Mouse (Mus musculus) layer of hippocampus, adult 9-11 months (tissue): Measurements from ENCODE around the gene Rab39.
A peak's percentile ranks its signal among the peaks of the same experiment; 100 is the strongest.

Experiments used
- DNase-seq: peaks from one replicate; pipeline ENCODE4 v3.0.0; 2022

The Rab39 gene

DNA sequence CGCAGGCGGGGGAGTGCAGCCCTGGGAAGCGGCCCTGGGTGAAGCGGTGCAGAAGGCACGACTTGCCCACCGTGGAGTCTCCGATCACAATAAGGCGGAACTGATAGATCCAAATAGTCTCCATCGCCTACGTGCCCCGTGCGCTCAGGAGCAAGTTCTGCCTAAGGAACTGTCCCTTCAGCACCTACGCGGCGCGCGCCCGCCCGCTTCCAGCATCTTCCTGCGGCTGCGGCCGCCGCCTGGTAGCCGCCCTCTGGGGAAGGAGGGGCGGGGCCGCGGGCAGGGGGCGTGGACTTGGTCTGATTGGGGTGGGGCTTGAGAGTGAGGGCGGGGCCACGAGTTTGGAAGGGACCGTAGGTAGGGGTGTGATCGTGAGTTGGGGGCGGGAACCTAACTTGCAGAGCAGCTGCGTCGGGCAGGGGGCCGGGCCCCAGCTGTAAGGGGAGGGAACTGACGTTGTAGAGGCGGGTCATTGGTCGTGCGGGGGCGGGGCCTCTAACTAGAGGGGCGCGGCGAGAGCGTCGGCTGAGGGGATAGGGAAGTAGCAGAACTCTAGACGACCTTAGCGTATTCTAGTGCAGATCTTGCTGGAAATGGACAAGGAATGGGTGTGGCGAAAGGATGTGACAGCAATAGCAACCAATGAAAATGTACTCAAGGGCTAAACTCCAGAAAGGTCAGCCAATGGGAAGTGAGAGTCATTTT, at the start of gene Rab39:
Rab39 (minus strand) TSS at position 241 of the 705 bp plus-strand sequence.
- peak; percentile 92 for DNase-seq

DNA sequence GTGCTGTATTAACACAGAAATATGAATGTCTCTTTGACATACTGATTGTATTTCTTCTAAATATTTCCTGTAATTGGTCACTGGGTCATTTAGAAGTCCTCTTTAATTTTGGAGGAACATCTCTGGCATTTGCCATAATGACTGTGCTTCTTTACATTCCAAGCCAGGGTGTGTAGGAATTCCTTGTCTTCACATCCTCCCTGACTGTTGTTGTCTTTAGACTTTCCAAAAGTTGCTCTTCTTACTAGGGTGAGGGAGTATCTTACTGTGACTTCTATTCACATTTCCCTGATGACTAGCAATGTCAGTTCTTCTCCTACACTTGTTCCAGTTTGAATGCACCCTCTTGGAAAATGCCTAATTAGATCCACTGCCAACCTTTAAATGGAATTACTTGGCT, 48.8 kb upstream of the Rab39 start:
- DNase-seq, result no peak

DNA sequence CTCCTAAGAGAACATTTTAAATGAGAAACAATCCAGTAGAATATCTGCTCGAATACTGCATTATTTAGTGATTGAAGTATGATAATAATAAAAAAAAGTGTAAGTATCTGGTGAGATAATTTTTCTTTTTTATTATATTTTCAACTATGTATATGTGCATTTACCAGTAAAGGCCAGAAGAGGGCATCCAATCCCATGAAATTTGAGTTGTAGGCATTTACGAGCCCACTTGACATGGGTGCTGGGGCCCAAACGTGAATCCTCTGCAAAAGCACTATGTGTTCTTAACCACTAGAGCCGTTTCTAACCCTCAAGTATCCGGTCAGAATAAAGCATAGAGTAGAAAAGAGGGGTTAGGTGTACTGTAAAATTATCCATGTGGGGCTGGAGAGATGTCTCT, 44.9 kb upstream of the Rab39 start:
- DNase-seq, result no peak

DNA sequence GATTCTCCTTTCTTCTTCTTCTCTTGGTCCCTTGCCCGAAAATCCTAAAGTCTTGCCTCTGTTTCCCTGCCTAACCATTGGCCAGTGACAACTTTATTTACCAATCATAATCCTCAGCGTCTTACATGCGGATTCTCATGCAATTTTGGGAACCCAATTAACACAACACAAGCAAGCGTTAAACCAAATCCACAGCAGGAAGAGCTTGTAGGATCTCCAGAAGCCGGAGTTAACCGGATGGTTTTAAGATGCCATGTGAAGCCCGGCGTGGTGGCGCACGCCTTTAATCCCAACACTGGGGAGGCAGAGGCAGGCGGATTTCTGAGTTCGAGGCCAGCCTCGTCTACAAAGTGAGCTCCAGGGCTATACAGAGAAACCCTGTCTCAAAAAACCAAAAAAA, 44.4 kb upstream of the Rab39 start:
- no peak for DNase-seq

DNA sequence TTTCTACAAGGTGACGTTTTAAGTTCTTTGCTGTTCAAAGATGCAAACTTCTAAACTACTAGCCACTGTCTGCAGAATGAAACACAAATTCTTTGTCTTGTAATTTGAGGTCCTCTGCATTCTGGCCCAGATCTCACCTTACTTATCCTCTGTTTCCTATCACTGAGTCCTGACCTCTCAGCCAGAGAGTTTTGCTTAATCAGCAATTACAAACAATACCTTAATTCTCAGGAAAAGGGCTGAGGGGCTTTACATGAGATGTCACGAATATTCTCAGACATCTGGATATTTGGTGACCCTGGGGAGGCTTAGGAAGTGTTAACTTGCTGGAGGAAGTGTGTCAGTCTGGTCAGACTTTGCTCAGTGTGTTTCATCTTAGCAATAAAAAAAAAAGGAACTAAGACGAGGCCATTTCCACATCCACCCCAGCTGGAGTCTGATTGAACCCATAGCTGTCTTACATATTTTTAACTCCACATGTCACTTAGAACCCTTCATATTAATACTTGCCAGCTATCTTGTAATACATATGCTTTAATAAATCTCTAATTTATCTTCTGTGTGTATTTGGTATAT, 34.9 kb upstream of the Rab39 start:
- DNase-seq, result no peak

DNA sequence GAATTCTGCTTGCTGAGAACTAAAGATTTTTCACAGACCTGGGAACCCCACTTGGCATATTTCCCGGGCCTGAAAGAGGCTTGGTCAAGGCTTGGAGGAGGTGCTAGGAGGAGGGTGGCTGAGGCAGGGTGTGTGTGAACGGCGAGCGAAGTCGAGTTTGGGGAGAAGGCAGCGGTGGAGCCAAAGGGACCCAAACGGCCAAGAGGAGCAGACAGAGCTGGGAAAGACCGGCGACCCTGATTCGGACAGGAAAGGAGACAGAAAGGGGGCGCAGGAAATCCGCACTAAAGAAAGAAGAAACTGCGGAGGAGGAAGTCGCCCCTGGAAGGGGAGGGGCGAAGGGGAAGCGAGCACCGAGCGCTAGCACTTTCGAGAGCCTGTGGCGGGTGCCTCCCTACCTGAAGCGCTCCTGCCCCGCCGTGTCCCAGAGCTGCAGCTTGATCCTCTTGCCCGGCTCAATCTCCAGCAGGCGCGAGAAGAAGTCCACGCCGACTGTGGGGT, 491 bp downstream of the Rab39 start:
- peak; percentile 45 for DNase-seq

DNA sequence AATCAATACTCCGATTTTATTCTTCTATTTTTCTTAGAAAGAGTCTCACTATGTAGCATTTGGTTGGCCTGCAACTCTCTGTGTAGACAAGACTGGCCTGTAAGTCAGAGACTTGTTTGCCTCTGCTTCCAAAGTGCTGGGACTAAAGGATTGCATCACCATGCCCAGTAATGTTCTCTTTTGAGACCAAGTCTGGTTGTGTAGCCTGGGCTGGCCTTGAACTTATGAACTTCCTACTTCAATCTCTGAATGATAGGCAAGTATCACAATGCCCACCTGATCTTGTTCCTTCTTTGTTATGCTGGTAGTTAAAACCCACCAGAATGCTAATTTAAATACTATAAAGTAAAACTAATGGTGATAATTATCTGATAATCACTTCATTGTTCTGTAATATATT, 3.0 kb downstream of the Rab39 start:
- DNase-seq, result no peak

DNA sequence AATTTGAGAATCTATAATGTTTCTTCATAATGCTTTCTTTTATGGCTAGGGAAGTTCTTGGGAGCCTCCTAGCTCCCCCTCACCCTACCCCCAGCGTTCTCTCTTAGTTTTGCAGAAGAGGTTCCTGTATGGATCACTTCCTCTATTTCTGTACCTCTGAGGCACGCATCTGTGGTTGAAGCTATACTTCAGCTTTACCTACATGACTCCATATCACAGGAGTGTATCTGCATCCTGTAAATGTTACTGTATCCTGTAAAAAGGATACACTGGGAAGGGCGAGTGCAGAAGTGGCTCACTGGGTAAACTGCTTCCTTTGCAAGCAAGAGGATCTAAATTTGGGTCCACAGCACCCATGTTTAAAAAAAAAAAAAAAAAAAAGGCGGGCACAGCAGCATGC, 5.5 kb downstream of the Rab39 start:
- no peak for DNase-seq

DNA sequence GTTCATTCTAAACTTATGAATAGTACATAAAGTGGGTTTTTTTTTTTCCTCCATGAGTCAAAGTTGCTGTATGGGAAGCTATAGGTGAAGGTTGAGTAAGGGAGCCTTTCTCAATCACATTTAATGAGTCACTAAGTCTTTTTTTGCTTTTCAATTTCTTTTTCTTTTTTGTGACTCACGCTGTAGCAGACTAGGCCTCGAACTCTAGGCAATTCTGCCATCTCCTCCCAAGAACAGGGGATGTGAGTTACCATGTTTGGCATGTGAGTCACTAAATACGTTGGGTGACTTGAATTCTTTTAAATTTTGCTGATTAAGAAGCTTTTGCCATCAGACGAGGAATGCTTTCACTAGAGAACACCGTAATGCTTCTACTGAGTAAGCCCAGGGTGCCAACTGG, 10.2 kb downstream of the Rab39 start:
- no peak for DNase-seq

DNA sequence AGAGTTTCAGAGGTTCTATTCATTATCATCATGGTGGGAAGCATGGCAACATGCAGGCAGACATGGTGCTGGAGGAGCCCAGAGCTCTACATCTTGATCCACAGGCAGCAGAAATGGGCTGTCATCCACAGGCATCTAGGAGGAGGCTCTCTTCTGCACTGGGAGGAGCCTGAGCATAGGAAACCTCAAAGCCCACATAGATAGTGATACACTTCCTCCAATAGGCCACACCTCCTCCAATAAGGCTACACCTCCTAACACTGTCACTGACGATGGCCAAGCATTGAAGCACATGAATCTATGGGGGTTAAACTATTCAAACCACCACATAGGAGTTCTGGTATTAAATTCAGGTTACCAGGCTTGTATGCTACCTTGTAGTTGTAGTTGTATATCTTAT, 12.3 kb downstream of the Rab39 start:
- DNase-seq, result no peak

DNA sequence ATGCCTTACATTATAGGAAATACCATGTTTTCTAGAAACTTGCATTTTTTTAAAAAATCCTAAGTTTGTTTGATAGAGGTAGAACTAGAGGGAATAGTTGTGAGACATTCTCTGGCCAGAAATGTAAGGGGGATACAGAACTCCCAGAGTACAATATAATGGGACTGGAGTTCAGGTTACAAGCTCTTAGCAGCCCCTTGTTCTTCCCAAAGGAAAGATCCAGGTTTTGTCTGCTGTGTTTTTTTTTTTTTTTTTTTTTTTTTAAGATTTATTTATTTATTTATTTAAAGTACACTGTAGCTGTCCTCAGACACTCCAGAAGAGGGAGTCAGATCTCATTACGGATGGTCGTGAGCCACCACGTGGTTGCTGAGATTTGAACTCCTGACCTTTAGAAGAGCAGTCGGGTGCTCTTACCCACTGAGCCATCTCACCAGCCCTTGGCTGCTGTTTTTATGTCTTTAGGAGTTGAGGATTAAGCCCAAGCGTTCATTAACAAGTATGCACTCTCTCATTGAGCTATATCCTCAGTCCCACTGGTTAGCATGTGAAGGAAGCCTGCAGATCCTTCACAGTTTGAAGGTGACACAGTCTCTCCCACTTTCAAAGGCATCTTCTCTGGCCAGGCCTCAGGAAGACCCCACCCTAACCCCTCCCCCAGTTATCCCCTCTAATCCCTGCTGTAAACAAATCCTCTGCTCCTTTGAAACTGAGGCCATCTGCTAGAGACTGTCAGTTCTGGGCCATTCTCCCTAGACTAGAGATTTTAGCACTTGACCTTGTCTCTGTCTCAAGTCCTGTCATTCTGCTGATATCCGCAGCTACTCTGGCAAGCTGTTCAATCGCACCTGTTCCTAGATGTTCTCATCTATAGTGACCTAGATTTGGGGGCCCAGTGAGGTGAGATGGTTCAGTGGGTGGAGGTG, 14.0 kb downstream of the Rab39 start:
- DNase-seq, result no peak

DNA sequence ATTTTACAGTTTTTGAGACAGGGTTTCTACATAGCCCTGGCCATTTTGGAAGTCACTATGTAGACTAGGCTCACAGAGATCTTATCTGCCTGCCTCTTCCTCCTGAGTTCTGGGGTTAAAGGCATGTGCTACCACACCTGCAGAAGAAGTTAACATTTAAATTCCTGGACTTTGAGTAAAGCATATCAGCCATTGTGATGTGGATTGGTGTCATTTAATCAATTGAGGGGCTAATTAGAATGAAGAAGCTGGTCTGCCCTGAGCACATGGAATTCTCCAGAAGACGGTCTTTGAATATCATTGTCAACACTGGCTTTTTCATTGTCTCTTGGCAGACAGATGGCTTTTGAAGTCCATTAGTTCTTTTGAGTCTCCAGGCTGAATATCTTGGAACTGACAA, 25.2 kb downstream of the Rab39 start:
- DNase-seq, result no peak

DNA sequence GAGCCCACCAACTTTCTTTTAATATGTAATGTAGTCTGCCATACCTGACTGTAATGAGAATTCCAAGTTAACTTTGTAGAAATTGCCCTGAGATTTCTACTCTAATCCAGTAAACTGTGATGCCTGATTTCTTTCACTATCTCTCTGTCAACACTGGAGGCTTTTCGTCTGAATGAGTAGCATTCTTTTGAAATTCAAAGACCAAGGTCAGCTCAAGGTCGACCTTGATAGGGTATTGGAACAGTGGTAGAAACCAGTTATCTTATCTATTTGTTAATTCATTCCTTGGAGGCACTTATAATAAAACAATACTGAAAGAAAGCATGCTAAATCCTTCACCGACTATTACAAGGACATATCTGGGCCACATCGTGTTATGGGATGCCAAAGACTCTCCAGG, 29.1 kb downstream of the Rab39 start:
- DNase-seq, result no peak

DNA sequence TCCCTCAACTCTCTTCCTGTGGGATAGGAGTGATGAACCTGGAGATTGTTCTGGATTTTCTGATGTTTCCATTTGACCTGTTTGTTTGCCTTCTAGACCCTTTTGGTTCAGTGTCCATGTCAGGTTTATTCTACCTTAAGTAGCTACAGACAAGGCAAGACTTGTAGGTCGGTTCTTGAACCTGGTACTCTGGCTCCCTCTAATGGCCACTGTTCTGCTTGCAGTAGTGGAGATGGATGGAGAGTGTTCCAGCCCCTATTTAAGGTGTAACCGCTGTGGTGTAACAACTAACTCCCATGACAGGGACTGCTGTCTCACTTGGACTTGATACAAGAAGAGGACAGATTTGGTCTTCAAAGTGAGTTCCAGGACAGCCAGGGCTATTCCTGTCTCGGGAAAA, 32.5 kb downstream of the Rab39 start:
- peak; percentile 47 for DNase-seq

DNA sequence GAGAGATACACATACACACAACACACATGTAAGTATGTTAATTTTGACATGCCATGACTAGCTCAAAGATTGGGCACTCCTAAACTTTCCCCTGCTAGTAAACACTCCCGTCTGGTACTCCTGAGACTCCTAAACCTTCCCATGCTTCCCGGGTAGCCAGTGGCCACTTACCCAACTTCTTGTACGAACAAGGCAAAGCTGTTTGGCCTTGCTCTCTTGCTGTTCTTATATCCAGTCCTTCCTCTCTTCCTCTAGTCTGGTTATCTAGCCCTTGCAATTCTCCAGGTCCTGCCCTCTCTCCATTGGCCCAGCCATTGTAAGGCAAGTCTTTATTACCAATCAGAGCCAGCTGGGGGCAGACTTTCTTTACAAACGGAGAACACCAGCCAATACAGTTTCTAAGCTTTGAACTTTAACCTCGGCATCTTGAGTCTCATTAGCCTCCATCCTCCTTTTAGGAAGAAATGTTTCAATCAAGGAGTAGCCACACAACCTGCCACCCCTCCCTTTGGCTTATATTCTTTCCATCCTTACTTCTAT, 36.3 kb downstream of the Rab39 start, which contains the start of gene Cul5:
Cul5 (minus strand) TSS at position 335 of the 540 bp plus-strand sequence.
- DNase-seq, result peak; percentile 15

DNA sequence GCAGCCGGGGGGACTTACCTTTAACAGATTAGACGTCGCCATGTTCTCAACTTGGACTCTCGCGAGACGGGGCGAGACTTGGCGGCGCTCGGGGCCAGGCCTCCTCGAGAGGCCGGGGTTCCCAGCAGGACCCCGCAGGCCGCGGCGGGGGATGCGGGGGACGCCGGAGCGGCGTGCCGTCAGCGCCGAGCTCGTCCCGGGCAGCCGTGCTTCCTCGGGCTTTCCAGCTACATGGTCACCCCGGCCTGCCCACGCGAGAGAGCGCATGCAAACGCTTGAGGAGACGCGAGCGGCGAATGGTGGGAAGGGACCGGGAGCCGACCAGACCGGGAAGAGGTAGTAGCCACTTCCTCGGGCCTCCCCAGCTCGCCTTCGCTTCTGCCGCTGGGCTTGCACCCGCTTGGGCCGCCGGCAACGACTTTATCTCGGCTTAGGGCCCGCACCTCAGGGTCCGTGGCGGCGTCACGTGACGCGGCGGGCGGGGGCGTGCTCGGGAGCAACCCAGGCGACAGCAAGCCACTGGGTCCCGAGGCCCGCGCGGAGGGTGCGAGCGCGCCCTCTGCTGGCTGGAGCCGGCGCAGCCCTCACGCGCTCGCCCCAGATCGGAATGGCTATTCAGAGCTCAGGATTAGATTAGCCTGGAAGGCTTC, 38.9 kb downstream of the Rab39 start:
- peak; percentile 94 for DNase-seq

DNA sequence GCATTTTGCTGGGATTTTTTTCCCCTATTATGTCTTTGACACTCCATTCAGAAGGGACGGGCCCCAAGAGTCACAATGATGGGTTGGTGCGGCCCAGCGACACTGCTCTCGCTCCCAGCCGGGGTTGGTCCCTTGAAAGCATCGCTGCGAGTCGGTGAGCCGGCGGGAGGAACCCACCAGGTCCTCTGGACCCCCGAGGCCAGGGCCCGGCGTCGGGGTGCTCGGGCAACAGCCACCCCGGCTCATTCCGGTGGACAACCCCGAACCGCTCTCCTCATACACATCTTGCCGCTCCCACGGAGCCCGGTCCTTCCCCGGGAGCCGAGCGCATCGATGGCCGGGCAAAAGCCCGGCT, 39.4 kb downstream of the Rab39 start:
- no peak for DNase-seq

DNA sequence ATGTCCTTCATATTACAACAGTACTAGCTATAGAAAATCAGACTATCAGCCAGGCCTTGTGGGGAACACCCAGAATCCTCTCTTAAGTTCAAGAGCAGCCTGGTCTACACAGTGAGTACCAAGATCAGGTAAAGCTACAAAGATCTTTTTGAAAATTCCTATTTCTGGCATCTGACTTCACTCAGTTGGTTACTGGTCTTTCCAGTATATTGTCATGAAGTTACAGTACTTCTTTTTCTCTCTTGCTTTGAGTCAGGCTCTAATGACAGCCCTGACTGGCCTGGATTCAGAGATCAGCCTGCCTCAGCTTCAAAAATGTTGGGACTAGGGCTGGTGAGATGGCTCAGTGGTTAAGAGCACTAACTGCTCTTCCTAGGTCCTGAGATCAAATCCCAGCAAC, 40.6 kb downstream of the Rab39 start:
- no peak for DNase-seq

DNA sequence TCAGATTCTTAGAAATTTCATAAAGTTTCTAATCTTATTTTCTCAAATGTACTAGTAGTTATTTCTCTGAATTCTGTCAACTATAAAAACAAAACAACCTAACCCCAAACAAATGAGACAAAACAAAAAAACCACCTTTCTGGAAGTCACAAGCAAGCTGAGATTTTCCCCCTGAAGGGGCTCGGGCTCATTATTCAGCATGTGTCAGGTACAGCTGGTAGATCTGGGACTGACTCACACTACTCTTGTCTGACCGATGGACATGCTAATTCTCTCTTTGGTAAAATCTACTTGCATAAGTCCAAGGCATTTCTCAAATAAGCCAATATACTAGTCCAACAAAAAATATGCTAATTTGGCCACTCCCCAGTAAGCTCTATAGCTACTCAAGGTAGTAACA, 41.2 kb downstream of the Rab39 start:
- no peak for DNase-seq

DNA sequence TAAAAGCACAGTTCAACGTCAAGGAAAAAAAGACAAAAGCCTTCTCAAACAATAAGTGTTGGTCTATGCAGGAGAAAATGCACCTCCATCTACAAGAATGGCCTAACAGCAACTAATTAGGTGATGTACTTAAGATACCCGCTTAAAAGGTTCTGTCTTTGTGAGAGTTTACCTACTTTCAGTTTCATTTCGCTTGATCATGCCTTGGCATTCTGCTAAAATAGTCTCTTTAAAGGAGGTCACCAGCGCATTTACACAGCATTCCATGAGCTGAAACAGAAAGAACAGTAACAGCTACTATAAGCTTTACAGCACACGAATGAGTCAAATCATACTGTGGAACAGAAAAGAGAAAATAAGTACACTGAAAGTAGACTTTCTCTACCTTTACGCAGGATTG, 71.2 kb downstream of the Rab39 start:
- no peak for DNase-seq
